Mouse (Mus musculus) R1 (cell line): ENCODE data around the gene Zfp768.
"Not testable (repeated sequence)": the region's sequence is repeated elsewhere in the genome, so short reads cannot be mapped to it uniquely, and the experiment has no call there.

Source experiments
- DNase-seq: peaks from one replicate; pipeline ENCODE4 v3.0.0-alpha.2; 2018; ENCODE audit warnings: low read depth, low spot score

Gene Zfp768

DNA sequence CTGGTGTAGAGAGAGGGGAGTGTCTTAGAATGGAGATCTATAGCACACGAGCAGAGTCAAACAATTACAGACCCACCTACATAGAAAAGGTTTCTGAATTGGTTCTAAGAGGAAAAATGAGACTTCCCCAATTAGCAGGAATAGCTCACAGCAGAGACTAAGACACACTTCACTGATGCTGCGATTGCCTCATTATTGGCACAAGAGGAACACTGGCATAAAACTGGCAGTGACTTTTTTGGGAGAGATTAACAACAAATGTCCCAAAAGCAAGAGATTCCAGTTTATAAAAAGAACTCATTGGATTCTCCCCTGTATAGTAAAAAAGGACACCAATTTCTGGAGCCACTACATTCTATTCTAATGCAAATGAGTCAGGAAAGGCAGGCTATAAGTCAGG, 12.5 kb upstream of the Zfp768 start:
- DNase-seq, result no peak

- no peak for DNase-seq
Measured at GRCm38 (mm10) chr7:127355796-127356195, 10.4 kb upstream of the Zfp768 start.

DNA sequence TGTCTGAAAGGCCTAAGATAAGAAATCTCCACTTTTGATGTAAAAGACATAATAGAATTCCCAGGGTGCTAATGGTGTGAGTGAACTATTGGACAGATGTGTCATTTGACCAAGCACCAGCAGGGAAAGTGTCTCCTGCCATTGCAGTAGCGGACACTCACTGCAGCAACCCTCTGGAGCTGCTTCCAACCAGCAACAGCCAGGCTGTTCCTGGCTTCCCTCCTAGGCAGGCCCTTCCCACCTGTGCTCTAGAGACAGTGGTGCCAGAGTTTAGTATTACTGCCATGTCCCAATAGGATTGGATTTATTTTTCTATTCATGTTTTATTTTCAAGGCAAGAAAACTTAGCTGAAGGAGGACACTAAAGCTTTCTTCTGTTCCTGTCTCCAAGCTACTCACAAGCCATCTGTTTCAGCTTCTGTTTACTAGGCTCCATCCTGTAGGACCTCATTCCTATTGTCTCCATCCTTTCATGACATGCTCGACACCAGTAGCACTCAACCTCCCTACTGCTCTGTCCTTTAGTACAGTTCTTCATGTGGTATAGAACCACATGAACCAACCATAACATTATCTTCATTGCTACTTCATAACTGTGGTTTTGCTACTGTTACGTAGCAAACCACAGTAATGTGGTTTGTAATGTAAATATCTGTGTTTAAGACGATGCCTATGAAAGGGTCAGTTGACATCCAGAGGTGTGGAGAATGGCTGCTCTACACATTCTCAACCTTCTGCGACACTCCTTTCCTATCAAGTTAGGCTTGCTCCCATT, 6.0 kb upstream of the Zfp768 start:
- DNase-seq, result no peak

DNA sequence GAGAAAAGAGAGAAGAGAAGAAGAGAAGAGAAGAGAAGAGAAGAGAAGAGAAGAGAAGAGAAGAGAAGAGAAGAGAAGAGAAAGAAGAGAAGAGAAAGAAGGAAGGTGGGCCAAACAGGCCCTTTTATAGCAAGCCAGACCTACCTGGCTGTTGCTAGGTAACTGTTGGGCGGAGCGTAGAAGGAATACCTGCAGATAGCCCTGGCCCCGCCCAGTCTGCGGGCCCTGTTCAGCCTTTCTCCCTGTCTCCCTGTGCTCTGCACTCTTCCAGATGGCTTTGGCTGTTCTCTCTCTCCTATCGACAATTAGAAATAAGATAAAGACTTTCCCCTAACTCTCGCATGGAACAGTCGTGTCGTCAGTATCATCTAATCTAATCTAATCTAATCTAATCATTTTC, 1.3 kb upstream of the Zfp768 start:
- peak; percentile 84 for DNase-seq

GRCm38 (mm10) chr7:127345092-127345491, 297 bp downstream of the Zfp768 start:
- no peak for DNase-seq

DNA sequence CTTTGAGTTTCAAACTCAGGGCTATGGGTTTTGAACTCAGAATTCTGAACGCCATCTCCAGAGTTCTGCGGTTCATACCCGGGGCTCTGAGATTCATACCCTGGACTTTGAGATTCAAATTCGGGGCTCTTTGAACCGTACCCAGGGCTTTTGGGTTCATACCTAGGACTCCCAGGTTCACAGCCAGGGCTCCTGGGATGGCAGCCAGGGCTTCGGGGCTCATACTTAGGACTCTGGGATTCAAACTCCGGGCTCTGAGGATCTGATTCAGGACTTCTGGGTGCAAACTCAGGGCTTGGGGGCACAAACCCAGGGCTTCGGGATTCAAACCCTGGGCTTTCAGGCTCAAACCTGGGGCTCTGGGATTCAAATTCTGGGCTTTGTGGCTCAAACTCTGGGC, 1.0 kb downstream of the Zfp768 start:
- DNase-seq, result no peak

DNA sequence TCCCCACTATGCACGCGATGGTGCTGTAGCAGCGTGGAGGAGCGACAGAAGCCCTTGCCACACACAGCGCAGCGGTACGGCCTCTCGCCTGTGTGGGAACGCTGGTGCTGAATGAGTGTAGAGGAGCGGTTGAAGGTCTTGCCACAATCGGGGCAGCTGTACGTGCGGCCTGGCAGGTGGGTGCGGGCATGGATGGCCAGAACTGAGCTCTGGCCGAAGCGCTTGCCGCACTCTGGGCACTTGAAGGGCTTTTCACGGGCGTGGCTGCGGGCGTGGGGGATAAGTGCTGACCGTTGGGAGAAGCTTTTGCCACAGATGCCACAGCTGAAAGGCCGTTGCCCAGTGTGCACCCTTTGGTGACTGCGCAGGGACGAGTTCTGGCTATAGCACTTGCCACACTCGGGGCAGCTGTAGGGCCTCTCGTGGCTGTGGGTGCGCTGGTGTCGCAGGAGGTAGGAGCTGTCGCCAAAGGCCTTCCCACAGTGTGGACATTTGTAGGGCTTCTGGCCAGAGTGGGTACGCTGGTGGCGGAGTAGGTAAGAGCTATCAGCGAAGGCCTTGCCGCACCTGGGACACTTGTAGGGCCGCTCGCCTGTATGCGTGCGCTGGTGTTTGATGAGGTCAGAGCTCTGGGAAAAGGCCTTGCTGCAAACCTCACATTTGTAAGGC, 1.9 kb downstream of the Zfp768 start:
- DNase-seq, result peak; percentile 29

- DNase-seq, result no peak
Measured at GRCm38 (mm10) chr7:127342888-127343287, 2.5 kb downstream of the Zfp768 start.

DNA sequence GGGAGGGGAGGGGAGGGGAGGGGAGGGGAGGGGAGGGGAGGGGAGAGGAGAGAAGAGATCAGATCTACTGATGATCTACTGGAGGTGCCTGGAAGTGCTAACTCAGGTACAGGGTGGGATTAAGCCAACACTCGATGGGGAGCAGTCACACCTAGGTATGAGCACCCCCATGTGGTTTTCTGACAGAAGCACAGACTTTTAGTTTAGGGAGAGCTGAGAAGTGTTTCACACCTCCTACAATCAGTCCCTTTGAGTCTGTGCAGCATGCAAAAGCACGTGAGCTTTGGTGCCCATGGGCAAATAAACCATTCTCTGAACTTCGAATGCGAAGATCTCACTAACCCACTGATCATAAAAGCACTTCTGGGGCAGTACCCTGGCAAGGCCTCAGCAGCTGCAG, 3.1 kb downstream of the Zfp768 start:
- DNase-seq, result peak; percentile 59

DNA sequence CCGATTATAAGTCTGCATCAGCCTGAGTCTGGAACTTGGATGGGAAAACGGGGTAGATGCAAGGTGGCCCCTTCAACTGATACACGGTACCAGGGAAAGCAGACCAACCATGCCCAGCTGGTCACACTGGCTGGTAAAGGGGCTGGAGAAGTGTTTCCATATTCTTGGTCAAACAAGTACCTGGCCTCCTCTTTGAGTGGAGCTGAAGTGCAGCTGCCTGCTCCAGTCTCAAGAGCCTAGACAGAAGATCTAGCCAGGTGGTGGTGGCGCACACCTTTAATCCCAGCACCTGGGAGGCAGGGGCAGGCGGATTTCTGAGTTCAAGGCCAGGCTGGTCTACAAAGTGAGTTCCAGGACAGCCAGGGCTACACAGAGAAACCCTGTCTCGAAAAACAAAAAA, 3.5 kb downstream of the Zfp768 start:
- DNase-seq, result not testable (repeated sequence)

- no peak for DNase-seq
Measured at GRCm38 (mm10) chr7:127341356-127341755, 4.0 kb downstream of the Zfp768 start.

DNA sequence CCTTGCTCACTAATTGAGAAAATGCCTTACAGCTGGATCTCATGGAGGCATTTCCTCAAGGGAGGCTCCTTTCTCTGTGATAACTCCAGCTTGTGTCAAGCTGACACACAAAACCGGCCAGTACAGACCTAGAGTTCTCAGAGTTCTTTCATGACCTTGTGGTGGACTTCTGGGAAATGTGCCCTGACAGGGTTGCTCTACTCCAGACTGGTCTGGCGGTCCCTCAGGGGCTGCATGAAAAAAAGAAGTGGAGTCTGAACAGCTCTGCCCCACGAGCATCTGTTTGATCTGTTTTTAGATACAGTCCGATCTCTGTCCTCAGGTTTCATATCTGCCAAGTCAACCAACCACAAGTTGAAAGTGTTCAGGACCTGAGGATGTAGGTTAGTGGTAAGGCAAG, 7.8 kb downstream of the Zfp768 start:
- DNase-seq, result no peak

- no peak for DNase-seq
Measured at GRCm38 (mm10) chr7:127335604-127336003, 9.8 kb downstream of the Zfp768 start.

DNA sequence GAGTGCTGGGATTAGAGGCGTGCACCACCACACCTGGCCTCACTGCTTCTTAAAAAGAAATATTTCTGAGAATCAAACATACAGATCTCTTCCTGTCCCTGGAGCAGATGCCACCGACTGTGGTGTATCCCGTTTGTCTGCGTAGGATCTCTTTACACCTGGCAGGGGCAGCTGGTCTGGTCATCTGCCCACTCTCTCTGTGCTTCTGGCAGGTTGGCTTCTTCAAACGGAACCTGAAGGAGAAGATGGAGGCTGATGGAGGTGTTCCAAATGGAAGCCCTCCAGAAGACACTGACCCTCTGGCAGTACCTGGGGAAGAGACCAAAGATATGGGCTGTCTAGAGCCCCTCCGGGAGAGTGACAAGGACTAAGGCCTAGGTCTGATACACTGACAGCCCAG, 12.1 kb downstream of the Zfp768 start:
- DNase-seq, result no peak

- DNase-seq, result no peak
Measured at GRCm38 (mm10) chr7:127326685-127327084, 18.7 kb downstream of the Zfp768 start.

DNA sequence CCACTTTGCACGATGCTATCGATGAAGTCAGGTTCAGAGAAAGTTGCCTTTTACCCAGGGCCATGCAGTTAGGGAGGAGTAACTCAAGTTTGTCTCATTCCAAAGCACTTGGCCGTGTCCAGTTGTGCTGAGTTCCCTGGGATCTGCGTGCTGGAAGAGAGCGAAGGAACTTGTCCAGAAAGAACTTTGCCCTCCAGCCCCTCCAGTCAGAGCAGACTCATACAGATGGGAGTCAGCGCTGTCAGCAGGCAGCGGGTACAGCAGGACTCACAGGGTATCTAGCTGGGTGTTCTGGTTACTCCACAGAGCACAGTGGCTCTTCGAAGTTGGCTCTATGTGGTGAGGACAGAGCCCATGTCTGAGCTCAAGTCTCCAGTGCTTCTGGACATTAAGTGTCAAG, 19.8 kb downstream of the Zfp768 start:
- DNase-seq, result no peak

GRCm38 (mm10) chr7:127324944-127325343, 20.4 kb downstream of the Zfp768 start:
- DNase-seq, result no peak

- no peak for DNase-seq
Measured at GRCm38 (mm10) chr7:127322085-127322484, 23.3 kb downstream of the Zfp768 start.

DNA sequence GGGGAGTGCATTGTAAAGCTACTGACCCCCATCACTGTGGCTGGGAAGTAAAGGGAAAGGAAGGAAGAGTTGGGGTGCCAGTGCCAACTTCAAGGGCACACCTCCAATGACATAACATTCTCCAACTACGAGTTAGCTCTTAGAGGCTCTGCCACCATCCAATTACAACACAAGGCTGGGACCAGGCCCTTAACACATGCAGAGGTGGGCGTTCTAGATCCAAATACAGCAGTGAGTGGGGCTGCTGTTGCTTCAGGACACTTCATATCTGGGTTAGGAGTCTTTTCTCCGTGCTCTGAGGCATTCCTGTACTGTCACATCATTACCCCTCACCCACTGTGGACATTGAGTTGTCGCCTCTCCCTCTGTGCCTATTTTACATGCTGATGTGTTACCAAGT, 24.3 kb downstream of the Zfp768 start:
- DNase-seq, result no peak

- DNase-seq, result no peak
Measured at GRCm38 (mm10) chr7:127313912-127314311, 31.5 kb downstream of the Zfp768 start.

DNA sequence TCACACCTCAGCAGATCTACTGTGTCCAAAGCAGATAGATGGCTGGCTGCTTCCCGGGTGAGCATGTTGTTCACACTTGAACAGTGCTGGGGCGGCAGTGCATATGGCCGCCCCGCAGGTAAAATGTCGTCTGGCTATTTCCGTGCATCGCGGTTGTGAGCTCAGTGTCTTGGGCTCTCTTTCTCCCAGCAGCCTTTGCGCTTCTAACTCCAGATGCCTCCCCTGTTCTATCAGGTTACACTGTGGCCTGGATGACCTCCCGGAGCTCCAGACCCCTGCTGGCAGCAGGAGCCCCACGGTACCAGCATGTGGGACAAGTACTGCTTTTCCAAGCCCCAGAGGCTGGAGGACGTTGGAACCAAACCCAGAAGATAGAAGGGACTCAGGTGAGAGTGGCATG, 35.4 kb downstream of the Zfp768 start:
- DNase-seq, result peak; percentile 69

DNA sequence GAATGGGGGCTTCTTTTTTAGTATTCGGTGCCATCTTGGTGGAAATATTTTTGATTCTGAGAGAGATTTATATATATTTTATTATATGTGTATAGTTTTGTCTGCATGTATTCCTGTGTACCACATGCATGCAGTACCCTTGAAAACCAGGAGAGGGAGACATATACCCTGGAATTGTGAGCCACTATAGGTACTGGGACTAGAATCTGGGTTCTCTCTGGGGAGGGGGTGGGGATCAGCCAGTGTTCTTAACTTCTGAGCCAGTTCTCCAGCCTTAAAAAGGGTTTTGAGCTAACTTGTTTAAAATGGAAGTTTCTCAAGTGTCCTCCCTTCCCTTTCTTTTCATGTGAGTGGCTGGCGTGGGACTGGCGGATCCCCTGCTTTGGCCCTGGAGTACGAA, 36.5 kb downstream of the Zfp768 start:
- DNase-seq, result peak; percentile 80

- DNase-seq, result peak; percentile 18
Measured at GRCm38 (mm10) chr7:127308431-127308830, 37.0 kb downstream of the Zfp768 start.
